Mouse (Mus musculus) forebrain, embryonic 14.5 days (tissue): ENCODE measurements at regions not wholly inside any gene's neighbourhood (a gene's known extent, or its start where the extent isn't known, plus 50 kb on each side); places are given as distances from the start of the nearest gene placed in this dataset.

Experiments used
- ATAC-seq: fragments of 200-750 bp; cut with Nextera tagmentation; 2 replicates; pipeline ENCODE4 v1.8.0; 2017; ENCODE audit warnings: mild to moderate bottlenecking, moderate library complexity
- DNase-seq: peaks from one replicate; pipeline ENCODE4 v3.0.0-alpha.2; 2015; ENCODE audit warnings: low spot score
- H3K27ac ChIP-seq: fragments of 300-500 bp; sonication (generic); 2 replicates; pipeline ENCODE4 v1.5.1; 2014; ENCODE audit warnings: low read depth, mild to moderate bottlenecking, control low read depth, low read length, moderate library complexity
- H3K27me3 ChIP-seq: fragments of 300-500 bp; sonication (generic); replicated peaks from 2 replicates; pipeline ENCODE4 v1.6.1; 2014; ENCODE audit warnings: low read length, control low read depth, mixed read lengths; ENCODE audit not compliant: control insufficient read depth, insufficient read depth
- H3K36me3 ChIP-seq: fragments of 300-500 bp; sonication (generic); 2 replicates; pipeline ENCODE4 v1.6.1; 2014; ENCODE audit warnings: low read length, control low read depth; ENCODE audit not compliant: control insufficient read depth, insufficient read depth
- H3K4me1 ChIP-seq: fragments of 300-500 bp; sonication (generic); 2 replicates; pipeline ENCODE4 v1.6.1; 2014; ENCODE audit warnings: antibody characterized with exemption, low read length, control low read depth; ENCODE audit not compliant: control insufficient read depth, insufficient read depth
- H3K4me2 ChIP-seq: fragments of 300-500 bp; sonication (generic); 2 replicates; pipeline ENCODE4 v1.6.1; 2014; ENCODE audit warnings: mild to moderate bottlenecking, control low read depth, low read length
- H3K4me3 ChIP-seq: fragments of 300-500 bp; sonication (generic); 2 replicates; pipeline ENCODE4 v1.5.1; 2014; ENCODE audit warnings: low read depth, low read length, control low read depth
- H3K9ac ChIP-seq: fragments of 300-500 bp; sonication (generic); 2 replicates; pipeline ENCODE4 v1.6.1; 2014; ENCODE audit warnings: mild to moderate bottlenecking, low read length, control low read depth, moderate library complexity
- H3K9me3 ChIP-seq: fragments of 300-500 bp; sonication (generic); replicated peaks from 2 replicates; pipeline ENCODE4 v1.6.1; 2016; ENCODE audit warnings: low read length, control low read depth, mixed read lengths; ENCODE audit not compliant: control insufficient read depth
- WGBS: fragments of 180-500 bp; shearing (Covaris S2); extraction: QIAGEN DNeasy Blood & Tissue Kit; methylation state at CpG from one replicate; pipeline ENCODE4 v1.1.7; 2014; 5-methylcytosine and 5-hydroxymethylcytosine counted together

GRCm38 (mm10) chr5:101523490-101523889 is 141.3 kb downstream of the Nkx6-1 start:
- ATAC-seq (no peak), DNase-seq (no peak)
- Histone ChIP-seq H3K4me2 (no peak overlapping the region), H3K9me3 (no peaks in the 10 kb centered on the region), H3K4me3 (no peak overlapping the region), H3K27me3 (peaks cover 91% of the 10 kb centered on the region), H3K9ac (no peak overlapping the region), H3K36me3 (no peaks in the 10 kb centered on the region), H3K27ac (no peak overlapping the region), H3K4me1 (peaks cover 12% of the 10 kb centered on the region; the same call in 1 of the 2 replicates)
- WGBS, result 19% methylated on average over 6 of the region's 7 CpGs

- WGBS, result 9% methylated on average over 9 of the region's 9 CpGs
Measured at GRCm38 (mm10) chr5:101520935-101521655, 143.7 kb downstream of the Nkx6-1 start.

DNA sequence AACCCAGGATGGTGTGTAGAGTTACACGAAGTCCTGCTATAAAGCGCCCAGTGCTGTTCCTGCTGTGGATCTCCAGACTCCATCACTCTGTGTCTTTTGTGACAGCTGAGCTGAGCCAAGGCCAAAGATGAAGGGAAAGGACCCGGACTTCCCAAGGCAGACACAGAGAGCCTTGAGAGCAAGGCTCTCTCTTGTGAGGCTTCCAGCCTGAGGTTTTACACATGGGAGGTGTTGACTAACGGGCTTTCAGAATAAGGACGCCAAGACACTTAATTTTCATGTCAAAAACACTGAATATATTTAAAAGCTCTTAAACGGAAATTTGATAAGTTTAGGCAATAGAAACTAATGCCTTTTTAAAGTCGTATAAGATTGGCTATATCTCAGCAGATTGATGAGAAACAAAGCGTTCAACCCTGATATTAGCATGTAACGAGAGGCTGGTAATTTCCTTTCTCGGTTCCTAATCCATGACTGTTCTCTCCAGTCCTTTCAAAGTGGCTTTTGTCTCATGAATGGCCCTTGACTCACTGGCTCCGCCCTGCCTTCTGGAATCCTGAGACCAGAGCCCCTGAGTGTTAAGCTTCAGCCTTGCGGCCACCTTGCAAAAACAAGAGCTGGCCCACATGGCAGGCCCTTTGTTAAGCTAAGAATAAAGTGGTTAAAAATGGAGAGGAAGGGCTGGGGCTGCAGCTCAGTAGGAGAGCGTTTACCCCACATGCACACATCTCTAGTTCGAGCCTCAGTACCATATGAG is 145.8 kb downstream of the Nkx6-1 start:
- ATAC-seq (peak; percentile 54; the same call in 1 of the 2 replicates), DNase-seq (peak; percentile 64)
- Histone ChIP-seq H3K27me3 (peaks cover 66% of the 10 kb centered on the region), H3K4me1 (peaks cover 12% of the 10 kb centered on the region; the same call in 1 of the 2 replicates), H3K4me3 (no peak overlapping the region), H3K27ac (no peak overlapping the region), H3K9me3 (no peaks in the 10 kb centered on the region), H3K9ac (no peak overlapping the region), H3K4me2 (no peak overlapping the region), H3K36me3 (no peaks in the 10 kb centered on the region)
- WGBS, result 4% methylated on average over 14 of the region's 14 CpGs

More at GRCm38 (mm10) chr5:101520935-101521655, 143.7 kb downstream of the Nkx6-1 start:
- Histone ChIP-seq H3K27ac (no peak overlapping the region), H3K4me2 (no peak overlapping the region), H3K9me3 (no peaks in the 10 kb centered on the region), H3K36me3 (no peaks in the 10 kb centered on the region), H3K9ac (no peak overlapping the region), H3K4me1 (peaks cover 12% of the 10 kb centered on the region; the same call in 1 of the 2 replicates), H3K4me3 (no peak overlapping the region), H3K27me3 (peaks cover 82% of the 10 kb centered on the region)
- DNase-seq (peak; percentile 28), ATAC-seq (no peak)

DNA sequence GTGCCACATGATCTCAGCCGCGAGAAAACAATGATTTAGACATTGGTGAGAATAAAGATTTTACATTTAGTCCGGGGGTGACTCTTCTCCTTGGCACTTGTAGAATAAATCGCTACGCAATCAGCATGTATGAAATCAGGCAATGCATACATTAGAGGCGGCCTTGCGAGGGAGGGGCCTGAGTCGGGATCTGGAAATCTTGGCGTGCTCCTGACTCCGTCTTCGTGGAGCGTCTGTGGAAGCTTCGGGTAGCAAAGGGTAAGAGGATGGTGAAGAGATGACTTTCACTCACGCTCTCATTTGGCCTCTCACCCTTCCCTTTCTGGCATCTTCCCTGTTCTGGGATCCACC is 167.1 kb downstream of the Nkx6-1 start:
- no peak overlapping the region for H3K4me2 ChIP-seq
- H3K36me3 ChIP-seq, result no peaks in the 10 kb centered on the region
- no peak for DNase-seq
- 92% methylated on average over 14 of the region's 14 CpGs for whole genome bisulfite sequencing
- H3K9ac ChIP-seq, result no peak overlapping the region
- ATAC-seq, result no peak
- H3K27ac ChIP-seq, result no peak overlapping the region
- H3K9me3 ChIP-seq, result no peaks in the 10 kb centered on the region
- H3K4me1 ChIP-seq, result no peaks in the 10 kb centered on the region
- no peak overlapping the region for H3K4me3 ChIP-seq
- H3K27me3 ChIP-seq, result no peaks in the 10 kb centered on the region

DNA sequence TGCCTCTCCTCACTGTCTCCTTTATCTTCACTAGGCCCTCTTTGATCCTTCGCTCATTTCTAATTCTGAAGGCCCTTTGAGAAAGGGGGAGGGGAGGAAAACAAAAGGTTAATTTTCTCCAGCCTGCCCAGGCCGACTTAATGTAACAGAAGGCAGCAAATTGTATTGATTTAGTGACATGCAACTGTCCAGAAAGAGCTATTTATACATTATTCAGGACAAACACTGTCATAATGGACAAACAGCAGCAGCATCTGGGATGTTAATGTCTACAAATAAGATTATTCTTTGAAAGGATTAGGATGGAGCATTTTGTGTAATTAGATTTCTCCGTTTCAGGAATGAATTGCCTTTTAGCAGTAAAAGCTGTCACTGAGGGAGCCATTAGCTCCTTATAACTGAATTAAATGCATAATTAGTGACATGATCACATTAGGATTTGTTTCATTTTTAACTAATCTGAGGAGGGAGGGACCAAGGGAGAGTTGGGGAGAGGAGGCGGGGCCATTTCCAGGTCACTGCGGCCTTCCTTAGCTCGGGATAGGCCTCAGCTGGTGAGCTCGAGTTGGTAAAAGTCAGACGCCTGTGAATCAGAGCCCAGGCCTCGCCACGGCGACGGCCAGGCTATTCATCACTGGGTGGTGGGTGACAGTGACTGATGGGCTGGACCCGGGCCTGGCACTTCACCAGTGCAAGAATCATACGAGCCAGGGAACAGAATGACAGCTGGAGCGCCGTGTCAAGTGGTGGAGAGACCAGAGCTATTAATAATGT is 167.7 kb downstream of the Nkx6-1 start:
- no peak overlapping the region for H3K4me2 ChIP-seq
- peak; percentile 19 for DNase-seq
- no peak overlapping the region for H3K27ac ChIP-seq
- 50% methylated on average over 16 of the region's 16 CpGs for WGBS
- no peaks in the 10 kb centered on the region for H3K9me3 ChIP-seq
- no peaks in the 10 kb centered on the region for H3K4me1 ChIP-seq
- no peaks in the 10 kb centered on the region for H3K36me3 ChIP-seq
- no peak overlapping the region for H3K9ac ChIP-seq
- H3K4me3 ChIP-seq, result no peak overlapping the region
- no peaks in the 10 kb centered on the region for H3K27me3 ChIP-seq
- peak; percentile 58; the same call in 1 of the 2 replicates for ATAC-seq

GRCm38 (mm10) chr5:101496161-101496560 is 168.6 kb downstream of the Nkx6-1 start:
- Histone ChIP-seq H3K27ac (no peak overlapping the region), H3K4me3 (no peak overlapping the region), H3K4me1 (no peaks in the 10 kb centered on the region), H3K9me3 (no peaks in the 10 kb centered on the region), H3K4me2 (no peak overlapping the region), H3K36me3 (no peaks in the 10 kb centered on the region), H3K9ac (no peak overlapping the region), H3K27me3 (no peaks in the 10 kb centered on the region)
- no peak for DNase-seq
- ATAC-seq, result no peak
- 94% methylated on average over 9 of the region's 9 CpGs for WGBS

DNA sequence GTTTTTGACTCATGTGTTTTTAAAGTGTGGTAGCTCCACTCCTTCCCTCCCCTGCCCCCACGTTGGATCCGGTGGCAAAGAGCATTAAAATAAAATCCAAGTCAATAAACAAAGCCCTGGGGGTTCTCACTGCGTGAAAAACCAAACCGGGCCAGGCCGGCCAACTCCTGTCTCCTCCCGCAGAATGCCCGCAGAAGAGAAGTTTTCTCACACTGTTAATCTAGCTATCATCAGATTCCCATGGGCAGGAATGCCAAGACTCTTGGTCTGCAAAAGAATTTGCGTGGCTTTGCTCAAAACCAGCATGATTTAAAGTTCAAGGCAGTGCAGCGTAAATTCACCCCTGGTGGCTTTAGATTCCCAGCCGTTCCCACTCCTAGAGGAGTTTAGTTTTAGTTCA is 219.0 kb downstream of the Nkx6-1 start:
- H3K4me3 ChIP-seq, result no peak overlapping the region
- ATAC-seq (no peak), DNase-seq (no peak)
- no peak overlapping the region for H3K9ac ChIP-seq
- H3K9me3 ChIP-seq, result no peaks in the 10 kb centered on the region
- H3K4me2 ChIP-seq, result no peak overlapping the region
- no peaks in the 10 kb centered on the region for H3K4me1 ChIP-seq
- no peaks in the 10 kb centered on the region for H3K27me3 ChIP-seq
- H3K36me3 ChIP-seq, result no peaks in the 10 kb centered on the region
- 47% methylated on average over 10 of the region's 10 CpGs for WGBS
- H3K27ac ChIP-seq, result no peak overlapping the region

DNA sequence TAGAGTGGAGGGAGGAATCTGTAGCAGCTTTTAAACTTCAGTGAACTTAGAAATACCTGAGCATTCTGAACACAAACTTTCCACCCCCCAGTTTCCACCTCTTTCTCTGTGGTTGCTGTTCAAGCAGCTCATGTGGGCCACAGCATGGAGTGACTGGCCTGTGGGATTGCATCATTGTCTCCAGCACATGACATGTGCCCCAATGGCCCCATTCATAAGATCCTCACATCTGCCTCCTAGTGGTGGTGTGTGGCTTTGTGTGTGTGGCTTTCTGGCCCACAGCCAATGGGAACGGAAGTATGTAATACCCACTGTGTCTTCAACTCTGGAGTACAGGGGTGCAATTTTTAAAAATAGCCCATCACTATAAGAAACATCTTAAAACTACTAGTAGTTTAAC is 223.0 kb downstream of the Nkx6-1 start:
- Histone ChIP-seq H3K4me1 (no peaks in the 10 kb centered on the region), H3K27me3 (no peaks in the 10 kb centered on the region), H3K27ac (no peak overlapping the region), H3K9ac (no peak overlapping the region), H3K9me3 (no peaks in the 10 kb centered on the region), H3K36me3 (no peaks in the 10 kb centered on the region), H3K4me2 (no peak overlapping the region), H3K4me3 (no peak overlapping the region)
- no peak for ATAC-seq
- 71% methylated on average over 1 of the region's 1 CpGs for WGBS
- DNase-seq, result peak; percentile 11
